Mouse (Mus musculus) liver, adult 2 months (tissue): ENCODE measurements around the gene Gpatch2.

Source experiments
- CTCF ChIP-seq: fragments of 200-500 bp; IDR thresholded peaks from 2 replicates; pipeline ENCODE4 v1.5.1; 2011; ENCODE audit warnings: low read depth, low read length, control low read depth
- POLR2A ChIP-seq: fragments of 200-500 bp; IDR thresholded peaks from 2 replicates; pipeline ENCODE4 v1.6.1; 2011; ENCODE audit warnings: low read length, control low read depth; ENCODE audit not compliant: insufficient read depth; ENCODE audit errors: extremely low read depth

- TF ChIP-seq CTCF = no peak
- no peak for TF ChIP-seq POLR2A
Measured at GRCm38 (mm10) chr1:187323209-187323589, 107.9 kb downstream of the Gpatch2 start.
